Mouse (Mus musculus) intestine, postnatal 0 days (tissue): Measurements from ENCODE around the gene Igsf21. TPM values are rescaled to one million over a fixed set of nuclear protein-coding genes. Genes with fewer than 3 reads are reported as not detected.

Experiments used
- ATAC-seq: fragments of 200-750 bp; cut with Nextera tagmentation; 2 replicates; pipeline ENCODE4 v1.8.0; 2017; ENCODE audit warnings: mild to moderate bottlenecking, moderate TSS enrichment, moderate library complexity
- H3K27ac ChIP-seq: fragments of 300-500 bp; sonication (generic); 2 replicates; pipeline ENCODE4 v1.5.1; 2014; ENCODE audit warnings: mild to moderate bottlenecking, low read depth, low read length, moderate library complexity
- H3K27me3 ChIP-seq: fragments of 300-500 bp; sonication (generic); replicated peaks from 2 replicates; pipeline ENCODE4 v1.6.1; 2014; ENCODE audit warnings: low read length, mixed read lengths; ENCODE audit not compliant: control insufficient read depth, insufficient read depth
- H3K36me3 ChIP-seq: fragments of 300-500 bp; sonication (generic); 2 replicates; pipeline ENCODE4 v1.6.1; 2014; ENCODE audit warnings: mild to moderate bottlenecking, moderate library complexity; ENCODE audit not compliant: control insufficient read depth, insufficient read depth
- H3K4me1 ChIP-seq: fragments of 300-500 bp; sonication (generic); replicated peaks from 2 replicates; pipeline ENCODE4 v1.6.1; 2014; ENCODE audit warnings: antibody characterized with exemption, low read length, mixed read lengths; ENCODE audit not compliant: control insufficient read depth, insufficient read depth
- H3K4me2 ChIP-seq: fragments of 300-500 bp; sonication (generic); replicated peaks from 2 replicates; pipeline ENCODE4 v1.6.1; 2014; ENCODE audit warnings: low read depth, mild to moderate bottlenecking, moderate library complexity
- H3K4me3 ChIP-seq: fragments of 300-500 bp; sonication (generic); 2 replicates; pipeline ENCODE4 v1.5.1; 2014; ENCODE audit warnings: low read depth, low read length
- H3K9ac ChIP-seq: fragments of 300-500 bp; sonication (generic); 2 replicates; pipeline ENCODE4 v1.6.1; 2014; ENCODE audit warnings: mild to moderate bottlenecking, low read depth, low read length
- H3K9me3 ChIP-seq: fragments of 300-500 bp; sonication (generic); 2 replicates; pipeline ENCODE4 v1.6.1; 2016; ENCODE audit warnings: mixed run types; ENCODE audit not compliant: control insufficient read depth
- CTCF ChIP-seq: sonication (generic); IDR thresholded peaks from 2 replicates; pipeline ENCODE4 v1.5.1; 2016; ENCODE audit warnings: low read depth, mild to moderate bottlenecking, control low read depth, antibody characterized with exemption, moderate library complexity
- WGBS: fragments of 180-500 bp; shearing (Covaris S2); extraction: QIAGEN DNeasy Blood & Tissue Kit; methylation state at CpG from one replicate; pipeline ENCODE4 v1.1.7; 2014; 5-methylcytosine and 5-hydroxymethylcytosine counted together
- polyA plus RNA-seq: library from polyadenylated mRNA; unstranded; fragments of >200 nt; fragmentation: Nextera tagmentation; extraction: Ambion mirVana; gene quantifications from 2 replicates; pipeline ENCODE4 v1.2.1, GENCODE M21; 2015

The Igsf21 gene
- polyA plus RNA-seq, 1 experiment from 2014 or later, result 0.93 TPM

GRCm38 (mm10) chr4:140225204-140225603, 21.4 kb downstream of the Igsf21 start:
- Histone ChIP-seq H3K4me3 (no peak overlapping the region), H3K27ac (no peak overlapping the region), H3K9me3 (no peaks in the 10 kb centered on the region), H3K36me3 (no peaks in the 10 kb centered on the region), H3K9ac (no peak overlapping the region), H3K27me3 (no peaks in the 10 kb centered on the region), H3K4me1 (no peaks in the 10 kb centered on the region), H3K4me2 (no peak overlapping the region)
- no peak for ATAC-seq
- 40% methylated on average over 9 of the region's 9 CpGs for WGBS
- TF ChIP-seq CTCF, result no peak

- H3K9me3 ChIP-seq, result no peaks in the 10 kb centered on the region
- no peak overlapping the region for H3K4me3 ChIP-seq
- no peaks in the 10 kb centered on the region for H3K27me3 ChIP-seq
- no peak overlapping the region for H3K4me2 ChIP-seq
- no peaks in the 10 kb centered on the region for H3K4me1 ChIP-seq
- no peaks in the 10 kb centered on the region for H3K36me3 ChIP-seq
- WGBS, result 73% methylated on average over 7 of the region's 7 CpGs
- no peak overlapping the region for H3K27ac ChIP-seq
- no peak for ATAC-seq
- H3K9ac ChIP-seq, result no peak overlapping the region
- TF ChIP-seq CTCF, result no peak
These were observed 22.1 kb downstream of the Igsf21 start for GRCm38 (mm10) chr4:140224451-140224850.

- Histone ChIP-seq H3K4me3 (no peak overlapping the region), H3K4me2 (no peak overlapping the region), H3K36me3 (no peaks in the 10 kb centered on the region), H3K9me3 (no peaks in the 10 kb centered on the region), H3K4me1 (no peaks in the 10 kb centered on the region), H3K27me3 (no peaks in the 10 kb centered on the region), H3K9ac (no peak overlapping the region), H3K27ac (no peak overlapping the region)
- no peak for ATAC-seq
- no peak for TF ChIP-seq CTCF
- 18% methylated on average over 12 of the region's 12 CpGs for WGBS
These were observed 23.5 kb downstream of the Igsf21 start for GRCm38 (mm10) chr4:140223067-140223466.

GRCm38 (mm10) chr4:140220326-140221093, 26.1 kb downstream of the Igsf21 start:
- Histone ChIP-seq H3K27ac (no peak overlapping the region), H3K9ac (no peak overlapping the region), H3K36me3 (no peaks in the 10 kb centered on the region), H3K9me3 (no peaks in the 10 kb centered on the region), H3K4me2 (no peak overlapping the region), H3K27me3 (no peaks in the 10 kb centered on the region), H3K4me3 (no peak overlapping the region), H3K4me1 (no peaks in the 10 kb centered on the region)
- ATAC-seq, result no peak
- TF ChIP-seq CTCF, result no peak
- 58% methylated on average over 22 of the region's 22 CpGs for WGBS

- no peak for ATAC-seq
- Histone ChIP-seq H3K36me3 (no peaks in the 10 kb centered on the region), H3K9ac (no peak overlapping the region), H3K4me1 (no peaks in the 10 kb centered on the region), H3K27ac (no peak overlapping the region), H3K4me3 (no peak overlapping the region), H3K9me3 (no peaks in the 10 kb centered on the region), H3K27me3 (no peaks in the 10 kb centered on the region), H3K4me2 (no peak overlapping the region)
- TF ChIP-seq CTCF, result no peak
- 69% methylated on average over 17 of the region's 17 CpGs for WGBS
These were observed 27.4 kb downstream of the Igsf21 start for GRCm38 (mm10) chr4:140218853-140219852.

- no peak for ATAC-seq
- H3K4me1 ChIP-seq, result no peaks in the 10 kb centered on the region
- WGBS, result 82% methylated on average over 5 of the region's 5 CpGs
- no peak overlapping the region for H3K27ac ChIP-seq
- no peak overlapping the region for H3K9ac ChIP-seq
- no peaks in the 10 kb centered on the region for H3K36me3 ChIP-seq
- H3K9me3 ChIP-seq, result no peaks in the 10 kb centered on the region
- TF ChIP-seq CTCF, result no peak
- H3K4me2 ChIP-seq, result no peak overlapping the region
- no peak overlapping the region for H3K4me3 ChIP-seq
- no peaks in the 10 kb centered on the region for H3K27me3 ChIP-seq
These were observed 28.2 kb downstream of the Igsf21 start for GRCm38 (mm10) chr4:140218384-140218783.
